Mouse (Mus musculus): ENCODE results near the gene Mbl1.

The Mbl1 gene

GRCm38 (mm10) chr14:41198037-41198730 is 46.9 kb downstream of the Mbl1 start:
- DNase-seq, result no peak
